21 mouse cellular contexts compared by ENCODE assay signal in the genomic region with DNA sequence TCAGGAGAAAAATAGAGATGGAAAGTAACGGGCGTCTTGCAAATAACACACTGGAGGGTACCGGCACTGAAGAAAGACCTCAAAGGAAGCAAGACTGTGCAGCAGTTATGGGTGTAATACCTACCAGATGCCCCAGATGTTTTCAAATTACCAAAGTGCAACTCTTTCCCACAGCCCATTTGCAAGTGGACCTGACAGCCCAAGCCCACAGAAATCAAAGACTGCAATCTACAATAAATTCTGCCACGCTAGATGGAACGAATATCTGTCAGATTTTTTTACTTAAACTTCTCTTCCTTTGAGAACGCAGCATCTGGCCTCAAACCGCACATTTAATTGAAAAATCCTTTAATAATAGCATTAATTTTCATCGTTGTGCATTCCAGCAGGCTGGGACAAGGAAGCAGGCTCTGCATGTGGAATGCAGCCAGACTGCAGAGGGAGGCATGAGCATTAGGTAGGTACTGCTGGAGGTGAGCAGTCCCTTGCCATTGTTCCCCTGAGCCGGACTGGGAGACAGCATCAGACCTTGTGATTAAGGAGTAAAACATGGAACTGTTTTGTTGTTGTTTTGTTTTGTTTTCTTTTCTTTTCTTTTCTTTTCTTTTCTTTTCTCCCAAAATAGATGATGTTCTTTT.
DNase-seq lines count a peak whose midpoint lies in the region; ATAC-seq lines count a peak whose summit lies in the region.
"Had no signal": no experiment of that assay in that cellular context is flagged by ENCODE, and none has a peak within 500 bp of the region (broad histone marks: within the 10 kb centered on the region; RNA-seq: fewer than 3 reads in every experiment).

No protein-coding gene starts in this region.

- H3K27me3 ChIP-seq in heart, embryonic 16.5 days (ENCODE audit: control insufficient read depth, insufficient read depth, low read length): no peaks in the 10 kb centered on the region
- H3K27me3 ChIP-seq in embryonic facial prominence, embryonic 11.5 days (ENCODE audit: control insufficient read depth, insufficient read depth, low read length): no peaks in the 10 kb centered on the region
- H3K27me3 ChIP-seq in embryonic facial prominence, embryonic 13.5 days: no peaks in the 10 kb centered on the region
- no peaks in the 10 kb centered on the region for H3K27me3 ChIP-seq in limb, embryonic 11.5 days (ENCODE audit: control insufficient read depth, insufficient read depth, low read length)
- H3K27me3 ChIP-seq: forebrain, embryonic 15.5 days; heart, embryonic 15.5 days; hindbrain, embryonic 15.5 days; lung, embryonic 15.5 days; neural tube, embryonic 13.5 days had no signal

- 0 out of 2 replicates have a peak, but pooled peaks have one; percentile 32 for ATAC-seq in heart, embryonic 16.5 days (replicated peaks; ENCODE audit: extremely low read depth, insufficient read depth, low FRiP score)
- peak; percentile 79; the same call in 1 of the 2 replicates for ATAC-seq in embryonic facial prominence, embryonic 11.5 days (replicated peaks; ENCODE audit: insufficient number of reproducible peaks, low FRiP score, low TSS enrichment, low read depth)
- peak; percentile 59; the same call in 1 of the 2 replicates for ATAC-seq in embryonic facial prominence, embryonic 13.5 days (ENCODE audit: insufficient number of reproducible peaks, insufficient read depth, low FRiP score, low TSS enrichment, low read depth)
- peak; percentile 88 for ATAC-seq in limb, embryonic 11.5 days (ENCODE audit: insufficient number of reproducible peaks, low FRiP score, low TSS enrichment, low read depth)
- ATAC-seq: forebrain, embryonic 15.5 days had no signal

- H3K27ac ChIP-seq in heart, embryonic 16.5 days (ENCODE audit: low read length): no peak overlapping the region
- no peak overlapping the region for H3K27ac ChIP-seq in embryonic facial prominence, embryonic 11.5 days (replicated peaks; ENCODE audit: low read depth, low read length)
- H3K27ac ChIP-seq in embryonic facial prominence, embryonic 13.5 days: no peak overlapping the region
- H3K27ac ChIP-seq in limb, embryonic 11.5 days (replicated peaks; ENCODE audit: low read depth, low read length): no peak overlapping the region
- H3K27ac ChIP-seq: forebrain, embryonic 15.5 days; hindbrain, embryonic 15.5 days; liver, embryonic 14.5 days; lung, embryonic 15.5 days; macrophage; midbrain, embryonic 12.5 days; neural tube, embryonic 13.5 days had no signal

- H3K4me2 ChIP-seq in heart, embryonic 16.5 days (ENCODE audit: low read depth, low read length): no peak overlapping the region
- no peak overlapping the region for H3K4me2 ChIP-seq in embryonic facial prominence, embryonic 11.5 days (ENCODE audit: low read depth, low read length)
- H3K4me2 ChIP-seq in embryonic facial prominence, embryonic 13.5 days: 0 out of 2 replicates have a peak overlapping the region, but pooled peaks have one; percentile 16
- no peak overlapping the region for H3K4me2 ChIP-seq in limb, embryonic 11.5 days (ENCODE audit: low read depth, severe bottlenecking)
- H3K4me2 ChIP-seq: forebrain, embryonic 15.5 days; heart, embryonic 15.5 days; hindbrain, embryonic 15.5 days; lung, embryonic 15.5 days; midbrain, embryonic 12.5 days; neural tube, embryonic 13.5 days had no signal

- WGBS in heart, embryonic 16.5 days: 80% methylated on average over 9 of the region's 9 CpGs
- WGBS in embryonic facial prominence, embryonic 11.5 days: 31% methylated on average over 9 of the region's 9 CpGs
- WGBS in embryonic facial prominence, embryonic 13.5 days: 15% methylated on average over 9 of the region's 9 CpGs
- 17% methylated on average over 9 of the region's 9 CpGs for WGBS in limb, embryonic 11.5 days

- no peaks in the 10 kb centered on the region for H3K36me3 ChIP-seq in heart, embryonic 16.5 days (ENCODE audit: control insufficient read depth, insufficient read depth)
- H3K36me3 ChIP-seq in embryonic facial prominence, embryonic 11.5 days (replicated peaks; ENCODE audit: control insufficient read depth, insufficient read depth, low read depth, low read length): no peaks in the 10 kb centered on the region
- H3K36me3 ChIP-seq in embryonic facial prominence, embryonic 13.5 days: no peaks in the 10 kb centered on the region
- H3K36me3 ChIP-seq in limb, embryonic 11.5 days (ENCODE audit: control insufficient read depth, insufficient read depth, low read length): no peaks in the 10 kb centered on the region
- H3K36me3 ChIP-seq: forebrain, embryonic 15.5 days; heart, embryonic 15.5 days; hindbrain, embryonic 15.5 days; lung, embryonic 15.5 days; midbrain, embryonic 12.5 days; neural tube, embryonic 13.5 days had no signal

- H3K4me1 ChIP-seq in heart, embryonic 16.5 days (ENCODE audit: control insufficient read depth, insufficient read depth, low read length): peaks cover 5% of the 10 kb centered on the region; the same call in 1 of the 2 replicates
- H3K4me1 ChIP-seq in embryonic facial prominence, embryonic 11.5 days (ENCODE audit: control insufficient read depth, insufficient read depth, low read length): 0 out of 2 replicates have a peak, but pooled peaks cover 3% of the 10 kb centered on the region
- H3K4me1 ChIP-seq in embryonic facial prominence, embryonic 13.5 days: peaks cover 36% of the 10 kb centered on the region
- peaks cover 5% of the 10 kb centered on the region for H3K4me1 ChIP-seq in limb, embryonic 11.5 days (ENCODE audit: control insufficient read depth, insufficient read depth, low read length)
- H3K4me1 ChIP-seq: lung, embryonic 15.5 days had no signal

- intact Hi-C loops in gastrocnemius, postnatal 36 days (cut with DNase I): no loop called here

- H3K4me3 ChIP-seq in heart, embryonic 16.5 days (ENCODE audit: low read length): no peak overlapping the region
- H3K4me3 ChIP-seq in embryonic facial prominence, embryonic 11.5 days (ENCODE audit: low read depth, low read length): no peak overlapping the region
- no peak overlapping the region for H3K4me3 ChIP-seq in embryonic facial prominence, embryonic 13.5 days
- H3K4me3 ChIP-seq in limb, embryonic 11.5 days (ENCODE audit: low read depth, low read length): no peak overlapping the region
- H3K4me3 ChIP-seq: erythroblast, embryonic 14.5 days; forebrain, embryonic 15.5 days; heart, embryonic 15.5 days; hindbrain, embryonic 15.5 days; lung, embryonic 15.5 days; midbrain, embryonic 12.5 days; neural tube, embryonic 13.5 days had no signal

- no peak overlapping the region for H3K9ac ChIP-seq in heart, embryonic 16.5 days (ENCODE audit: low read length)
- no peak overlapping the region for H3K9ac ChIP-seq in embryonic facial prominence, embryonic 11.5 days (replicated peaks; ENCODE audit: low read length)
- no peak overlapping the region for H3K9ac ChIP-seq in embryonic facial prominence, embryonic 13.5 days
- no peak overlapping the region for H3K9ac ChIP-seq in limb, embryonic 11.5 days (ENCODE audit: low read length)
- H3K9ac ChIP-seq: forebrain, embryonic 15.5 days; heart, embryonic 15.5 days; hindbrain, embryonic 15.5 days; liver, embryonic 14.5 days; lung, embryonic 15.5 days; midbrain, embryonic 12.5 days; neural tube, embryonic 13.5 days had no signal

- H3K9me3 ChIP-seq in heart, embryonic 16.5 days (replicated peaks; ENCODE audit: control insufficient read depth, low read length): no peaks in the 10 kb centered on the region
- H3K9me3 ChIP-seq in embryonic facial prominence, embryonic 11.5 days (replicated peaks; ENCODE audit: control insufficient read depth, low read length): no peaks in the 10 kb centered on the region
- H3K9me3 ChIP-seq in embryonic facial prominence, embryonic 13.5 days: no peaks in the 10 kb centered on the region
- no peaks in the 10 kb centered on the region for H3K9me3 ChIP-seq in limb, embryonic 11.5 days (ENCODE audit: control insufficient read depth, low read length)
- H3K9me3 ChIP-seq: forebrain, embryonic 15.5 days; heart, embryonic 15.5 days; hindbrain, embryonic 15.5 days; lung, embryonic 15.5 days; midbrain, embryonic 12.5 days; neural tube, embryonic 13.5 days had no signal

- no peak for DNase-seq in heart, adult 8-10 months (ENCODE audit: low spot score)
- peak; percentile 83 for DNase-seq in embryonic facial prominence, embryonic 11.5 days (ENCODE audit: low spot score)
- peak; percentile 58 for DNase-seq in limb, embryonic 11.5 days (ENCODE audit: low spot score)
- no peak for DNase-seq in gastrocnemius, postnatal 36 days
- no peak for DNase-seq in right cerebral cortex, postnatal 14 days
- DNase-seq: cerebellum, adult 8-10 months; kidney, adult 2 months; kidney, postnatal 25 days; right cerebral cortex, adult 18-20 months; thymus, postnatal 14 days had no signal

Comparison
In these comparisons a context has a peak if more than half of its experiments do, and no peak if none do; other contexts are left out.
1. ATAC-seq: peak in every context shown above with its lines; median percentile 88 in limb, embryonic 11.5 days; 79 in embryonic facial prominence, embryonic 11.5 days; 59 in embryonic facial prominence, embryonic 13.5 days; 32 in heart, embryonic 16.5 days.
2. DNase-seq: peak in embryonic facial prominence, embryonic 11.5 days (single experiment) and limb, embryonic 11.5 days (single experiment); none in heart, adult 8-10 months (single experiment), gastrocnemius, postnatal 36 days (0 of 2) and right cerebral cortex, postnatal 14 days (single experiment).